Mouse (Mus musculus) heart, postnatal 0 days (tissue): Measurements from ENCODE around the gene Dcaf17.

Experiments
- CTCF ChIP-seq: IDR thresholded peaks from 2 replicates; pipeline ENCODE4 v1.5.1; 2016; ENCODE audit warnings: antibody characterized with exemption, control low read depth, low read depth
- EP300 ChIP-seq: IDR thresholded peaks from 2 replicates; pipeline ENCODE4 v1.6.1; 2016; ENCODE audit warnings: antibody characterized with exemption, low read depth

- TF ChIP-seq CTCF (no peak), EP300 (no peak)
Observed at GRCm38 (mm10) chr2:71089766-71090165, 34.6 kb downstream of the Dcaf17 start.
